Mouse (Mus musculus): ENCODE data around the gene March2. TPM values are rescaled to one million over a fixed set of nuclear protein-coding genes. Genes with fewer than 3 reads are reported as not detected.
A peak's percentile ranks its signal among the peaks of the same experiment; 100 is the strongest.

Gene March2
- polyA plus RNA-seq, 1 experiment from 2014 or later, result 30.0 TPM

DNA sequence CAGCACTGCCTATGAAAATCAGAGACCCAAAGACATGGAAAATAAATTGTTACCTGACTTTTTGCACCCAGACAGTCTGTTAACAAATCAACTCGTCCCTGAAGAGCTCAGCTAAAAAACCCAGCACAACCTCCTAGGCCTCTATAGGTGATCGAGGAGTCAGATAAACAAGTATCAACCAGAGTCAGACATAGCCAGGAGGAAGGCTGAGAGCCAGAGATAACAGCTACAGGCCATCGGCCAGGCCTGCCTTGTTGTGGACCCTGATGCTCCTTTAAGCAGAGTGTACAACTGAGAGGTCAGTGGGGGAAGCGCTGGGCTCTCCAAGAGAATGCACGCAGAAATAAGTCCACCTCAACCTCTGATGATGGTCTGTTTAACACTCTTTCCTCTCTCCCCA, 5.2 kb downstream of the March2 start:
- no peak overlapping the region for H3K4me3 ChIP-seq (ENCODE audit: low read depth, low read length)
- no peak overlapping the region for H3K27ac ChIP-seq (replicated peaks; ENCODE audit: low read depth, low read length)
- 87% methylated on average over 5 of the region's 5 CpGs for WGBS
- H3K27me3 ChIP-seq (ENCODE audit: control insufficient read depth, insufficient read depth, low read length), result no peaks in the 10 kb centered on the region
- no peak overlapping the region for H3K4me2 ChIP-seq (ENCODE audit: low read depth, low read length)
- no peak for DNase-seq (ENCODE audit: low spot score)
- H3K9ac ChIP-seq (replicated peaks; ENCODE audit: low read length), result no peak overlapping the region
- no peak for ATAC-seq (replicated peaks; ENCODE audit: insufficient number of reproducible peaks, low FRiP score, low TSS enrichment, low read depth)
- no peaks in the 10 kb centered on the region for H3K36me3 ChIP-seq (replicated peaks; ENCODE audit: control insufficient read depth, insufficient read depth, low read depth, low read length)
- H3K4me1 ChIP-seq (ENCODE audit: control insufficient read depth, insufficient read depth, low read length), result no peaks in the 10 kb centered on the region
- H3K9me3 ChIP-seq (replicated peaks; ENCODE audit: control insufficient read depth, low read length), result no peaks in the 10 kb centered on the region

DNA sequence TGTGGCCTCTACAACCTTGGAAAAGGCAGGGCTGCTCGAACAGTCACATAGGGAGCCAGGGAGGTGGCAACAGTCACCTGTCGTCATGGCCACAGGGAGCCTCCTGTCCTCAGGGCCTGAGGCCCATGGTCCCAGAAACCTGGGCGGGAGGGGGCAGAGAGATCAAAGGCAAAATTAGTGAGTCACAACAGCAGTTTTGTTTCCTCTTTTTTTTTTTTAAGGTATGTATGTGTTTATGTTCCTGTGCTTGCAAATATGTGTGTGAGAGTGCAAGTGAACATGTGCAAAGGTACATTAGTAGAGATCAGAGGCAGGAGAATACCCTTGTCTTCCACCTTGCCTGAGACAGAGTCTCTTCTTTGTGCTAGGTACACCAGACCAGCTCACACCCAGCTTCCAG, 8.6 kb downstream of the March2 start:
- H3K4me1 ChIP-seq (ENCODE audit: control insufficient read depth, insufficient read depth, low read length), result no peaks in the 10 kb centered on the region
- DNase-seq (ENCODE audit: low spot score) (no peak), ATAC-seq (replicated peaks; ENCODE audit: insufficient number of reproducible peaks, low FRiP score, low TSS enrichment, low read depth) (no peak)
- WGBS, result 78% methylated on average over 3 of the region's 3 CpGs
- no peak overlapping the region for H3K9ac ChIP-seq (replicated peaks; ENCODE audit: low read length)
- H3K4me2 ChIP-seq (ENCODE audit: low read depth, low read length), result no peak overlapping the region
- H3K9me3 ChIP-seq (replicated peaks; ENCODE audit: control insufficient read depth, low read length), result no peaks in the 10 kb centered on the region
- H3K27me3 ChIP-seq (ENCODE audit: control insufficient read depth, insufficient read depth, low read length), result no peaks in the 10 kb centered on the region
- no peak overlapping the region for H3K4me3 ChIP-seq (ENCODE audit: low read depth, low read length)
- H3K36me3 ChIP-seq (replicated peaks; ENCODE audit: control insufficient read depth, insufficient read depth, low read depth, low read length), result no peaks in the 10 kb centered on the region
- no peak overlapping the region for H3K27ac ChIP-seq (replicated peaks; ENCODE audit: low read depth, low read length)

DNA sequence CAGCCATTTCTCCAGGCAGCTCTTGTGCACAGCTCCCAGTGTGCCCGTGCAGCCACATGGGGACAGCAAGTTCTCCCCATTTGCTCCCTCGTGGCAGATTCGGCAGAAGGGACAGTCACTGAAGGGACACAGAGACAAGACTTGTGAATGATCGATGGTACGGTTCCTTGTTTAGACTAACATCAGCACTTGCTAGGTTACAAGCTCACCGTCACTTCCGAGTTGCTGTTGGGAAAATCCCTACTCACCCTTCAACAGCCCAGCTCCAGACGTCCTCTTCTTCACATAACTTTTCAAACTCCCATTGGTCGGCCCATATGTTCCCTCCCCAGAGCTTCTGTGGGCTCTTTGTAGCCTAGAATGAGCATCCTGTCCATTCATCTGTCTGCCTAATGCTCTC, 15.4 kb downstream of the March2 start:
- no peak overlapping the region for H3K4me2 ChIP-seq (ENCODE audit: low read depth, low read length)
- no peaks in the 10 kb centered on the region; the same call in 1 of the 2 replicates for H3K36me3 ChIP-seq (replicated peaks; ENCODE audit: control insufficient read depth, insufficient read depth, low read depth, low read length)
- no peak overlapping the region for H3K9ac ChIP-seq (replicated peaks; ENCODE audit: low read length)
- no peak for DNase-seq (ENCODE audit: low spot score)
- H3K27ac ChIP-seq (replicated peaks; ENCODE audit: low read depth, low read length), result no peak overlapping the region
- H3K4me1 ChIP-seq (ENCODE audit: control insufficient read depth, insufficient read depth, low read length), result no peaks in the 10 kb centered on the region
- no peak for ATAC-seq (replicated peaks; ENCODE audit: insufficient number of reproducible peaks, low FRiP score, low TSS enrichment, low read depth)
- H3K9me3 ChIP-seq (replicated peaks; ENCODE audit: control insufficient read depth, low read length), result no peaks in the 10 kb centered on the region
- no peak overlapping the region for H3K4me3 ChIP-seq (ENCODE audit: low read depth, low read length)
- H3K27me3 ChIP-seq (ENCODE audit: control insufficient read depth, insufficient read depth, low read length), result no peaks in the 10 kb centered on the region
- WGBS, result 87% methylated on average over 9 of the region's 9 CpGs

DNA sequence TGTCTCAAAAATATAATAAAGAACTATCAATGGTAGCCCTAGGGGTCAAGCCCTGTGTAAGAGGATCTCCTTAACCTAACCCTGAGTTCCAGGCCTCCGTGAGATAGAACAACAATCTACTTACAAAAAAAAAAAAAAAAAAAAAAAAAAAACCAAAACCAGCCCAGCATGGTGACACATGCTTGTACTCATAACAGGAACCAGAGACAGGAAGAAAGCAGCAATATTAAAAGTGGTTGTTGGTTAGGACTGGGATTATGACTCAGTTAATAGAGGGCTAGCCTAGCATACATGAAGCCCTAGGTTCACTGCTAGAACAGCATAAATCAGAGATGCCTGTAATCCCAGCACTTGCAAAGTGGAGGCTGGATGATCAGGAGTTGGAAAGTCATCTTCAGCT, 16.3 kb downstream of the March2 start:
- 44% methylated on average over 1 of the region's 1 CpGs for WGBS
- H3K4me3 ChIP-seq (ENCODE audit: low read depth, low read length), result no peak overlapping the region

DNA sequence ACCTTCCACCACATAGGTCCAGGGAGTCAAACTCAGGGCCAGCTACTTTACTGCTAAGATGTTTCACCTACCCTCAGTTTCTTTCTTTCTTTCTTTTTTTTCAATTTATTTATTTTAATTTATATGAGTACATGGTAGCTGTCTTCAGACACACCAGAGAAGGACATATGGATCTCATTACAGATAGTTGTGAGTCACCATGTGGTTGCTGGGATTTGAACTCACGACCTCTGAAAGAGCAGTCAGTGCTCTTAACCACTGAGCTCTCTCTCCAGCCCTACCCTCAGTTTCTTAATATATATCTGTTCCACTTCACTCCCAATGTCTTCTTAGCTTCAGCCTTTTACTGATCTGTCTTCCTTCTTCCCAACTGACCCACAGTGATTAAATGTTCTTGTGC, 23.0 kb downstream of the March2 start:
- Histone ChIP-seq H3K4me2 (ENCODE audit: low read depth, low read length) (no peak overlapping the region), H3K9ac (replicated peaks; ENCODE audit: low read length) (no peak overlapping the region), H3K27me3 (ENCODE audit: control insufficient read depth, insufficient read depth, low read length) (no peaks in the 10 kb centered on the region), H3K4me3 (ENCODE audit: low read depth, low read length) (no peak overlapping the region), H3K27ac (replicated peaks; ENCODE audit: low read depth, low read length) (no peak overlapping the region), H3K36me3 (replicated peaks; ENCODE audit: control insufficient read depth, insufficient read depth, low read depth, low read length) (no peaks in the 10 kb centered on the region; the same call in none of the 2 replicates), H3K9me3 (replicated peaks; ENCODE audit: control insufficient read depth, low read length) (no peaks in the 10 kb centered on the region), H3K4me1 (ENCODE audit: control insufficient read depth, insufficient read depth, low read length) (no peaks in the 10 kb centered on the region)
- ATAC-seq (replicated peaks; ENCODE audit: insufficient number of reproducible peaks, low FRiP score, low TSS enrichment, low read depth) (no peak), DNase-seq (ENCODE audit: low spot score) (no peak)
- WGBS, result 72% methylated on average over 1 of the region's 1 CpGs

More for the DNA sequence above, 16.3 kb downstream of the March2 start:
- Histone ChIP-seq H3K9me3 (replicated peaks; ENCODE audit: control insufficient read depth, low read length) (no peaks in the 10 kb centered on the region), H3K36me3 (replicated peaks; ENCODE audit: control insufficient read depth, insufficient read depth, low read depth, low read length) (no peaks in the 10 kb centered on the region; the same call in 1 of the 2 replicates), H3K27ac (replicated peaks; ENCODE audit: low read depth, low read length) (no peak overlapping the region), H3K4me2 (ENCODE audit: low read depth, low read length) (no peak overlapping the region), H3K27me3 (ENCODE audit: control insufficient read depth, insufficient read depth, low read length) (no peaks in the 10 kb centered on the region), H3K9ac (replicated peaks; ENCODE audit: low read length) (no peak overlapping the region), H3K4me1 (ENCODE audit: control insufficient read depth, insufficient read depth, low read length) (no peaks in the 10 kb centered on the region)
- DNase-seq (ENCODE audit: low spot score) (no peak), ATAC-seq (replicated peaks; ENCODE audit: insufficient number of reproducible peaks, low FRiP score, low TSS enrichment, low read depth) (no peak)

DNA sequence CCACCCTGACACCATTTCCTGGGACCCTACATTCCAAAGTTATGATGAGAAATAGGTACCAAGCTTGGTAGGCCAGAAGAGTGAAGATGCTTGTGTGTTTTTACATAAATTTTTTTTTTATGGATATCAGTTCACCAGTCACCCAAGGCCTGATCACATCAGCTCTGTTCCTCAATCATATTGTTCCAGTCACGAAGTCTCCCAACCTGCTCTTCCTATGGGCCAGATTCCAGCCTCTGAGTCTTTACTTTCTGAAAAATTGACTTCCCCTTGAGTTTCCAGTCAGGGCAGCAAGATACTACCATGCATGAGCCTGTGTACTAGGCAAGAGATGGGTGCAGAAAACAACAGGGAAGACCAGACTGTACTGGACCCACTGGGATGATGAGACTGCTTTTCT, 31.7 kb downstream of the March2 start, which contains the start of gene Hnrnpm:
TSS of gene Hnrnpm (minus strand) at position 101 of the 400 bp plus-strand sequence.
- Histone ChIP-seq H3K9me3 (replicated peaks; ENCODE audit: control insufficient read depth, low read length) (no peaks in the 10 kb centered on the region), H3K4me2 (ENCODE audit: low read depth, low read length) (no peak within 1 kb of the TSS; the same call in 1 of the 2 replicates), H3K9ac (replicated peaks; ENCODE audit: low read length) (no peak within 1 kb of the TSS), H3K4me1 (ENCODE audit: control insufficient read depth, insufficient read depth, low read length) (no peaks in the 10 kb centered on the region), H3K27me3 (ENCODE audit: control insufficient read depth, insufficient read depth, low read length) (no peaks in the 10 kb centered on the region), H3K4me3 (ENCODE audit: low read depth, low read length) (peak within 1 kb of the TSS; percentile 92; the same call in 1 of the 2 replicates), H3K27ac (replicated peaks; ENCODE audit: low read depth, low read length) (no peak within 1 kb of the TSS), H3K36me3 (replicated peaks; ENCODE audit: control insufficient read depth, insufficient read depth, low read depth, low read length) (no peaks in the 10 kb centered on the region; the same call in 1 of the 2 replicates)
- whole genome bisulfite sequencing, result 88% methylated on average over 1 of the region's 1 CpGs
- DNase-seq (ENCODE audit: low spot score), result no peak
- ATAC-seq (replicated peaks; ENCODE audit: insufficient number of reproducible peaks, low FRiP score, low TSS enrichment, low read depth), result no peak

DNA sequence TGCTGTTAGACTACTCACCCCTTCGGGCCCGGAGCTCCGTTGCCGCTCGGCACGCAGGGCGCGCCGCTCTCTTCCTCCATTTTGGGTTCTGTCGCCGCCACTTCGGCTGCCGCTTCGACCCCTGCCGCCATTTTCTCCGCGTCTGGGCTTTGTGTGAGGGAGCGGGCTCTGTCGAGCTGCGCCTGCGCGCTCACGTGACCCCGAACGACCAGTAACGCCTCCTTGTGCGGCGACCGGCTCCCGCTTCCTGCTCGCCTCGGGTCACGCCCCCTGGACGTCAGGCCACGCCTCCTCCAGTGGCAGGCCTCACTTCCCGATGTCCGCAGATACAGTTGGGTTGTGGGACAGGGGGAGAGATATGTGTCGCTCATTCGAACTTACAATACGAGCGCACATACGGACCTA, 33.2 kb downstream of the March2 start:
- ATAC-seq (replicated peaks; ENCODE audit: insufficient number of reproducible peaks, low FRiP score, low TSS enrichment, low read depth), result peak; percentile 96
- Histone ChIP-seq H3K27ac (replicated peaks; ENCODE audit: low read depth, low read length) (peak overlapping the region; percentile 84), H3K36me3 (replicated peaks; ENCODE audit: control insufficient read depth, insufficient read depth, low read depth, low read length) (no peaks in the 10 kb centered on the region), H3K4me3 (ENCODE audit: low read depth, low read length) (peak overlapping the region; percentile 92), H3K4me1 (ENCODE audit: control insufficient read depth, insufficient read depth, low read length) (no peaks in the 10 kb centered on the region), H3K9me3 (replicated peaks; ENCODE audit: control insufficient read depth, low read length) (no peaks in the 10 kb centered on the region), H3K4me2 (ENCODE audit: low read depth, low read length) (peak overlapping the region; percentile 53), H3K27me3 (ENCODE audit: control insufficient read depth, insufficient read depth, low read length) (no peaks in the 10 kb centered on the region), H3K9ac (replicated peaks; ENCODE audit: low read length) (peak overlapping the region; percentile 99)
- DNase-seq (ENCODE audit: low spot score), result peak; percentile 97
- under 1% methylated on average over 41 of the region's 42 CpGs for WGBS

DNA sequence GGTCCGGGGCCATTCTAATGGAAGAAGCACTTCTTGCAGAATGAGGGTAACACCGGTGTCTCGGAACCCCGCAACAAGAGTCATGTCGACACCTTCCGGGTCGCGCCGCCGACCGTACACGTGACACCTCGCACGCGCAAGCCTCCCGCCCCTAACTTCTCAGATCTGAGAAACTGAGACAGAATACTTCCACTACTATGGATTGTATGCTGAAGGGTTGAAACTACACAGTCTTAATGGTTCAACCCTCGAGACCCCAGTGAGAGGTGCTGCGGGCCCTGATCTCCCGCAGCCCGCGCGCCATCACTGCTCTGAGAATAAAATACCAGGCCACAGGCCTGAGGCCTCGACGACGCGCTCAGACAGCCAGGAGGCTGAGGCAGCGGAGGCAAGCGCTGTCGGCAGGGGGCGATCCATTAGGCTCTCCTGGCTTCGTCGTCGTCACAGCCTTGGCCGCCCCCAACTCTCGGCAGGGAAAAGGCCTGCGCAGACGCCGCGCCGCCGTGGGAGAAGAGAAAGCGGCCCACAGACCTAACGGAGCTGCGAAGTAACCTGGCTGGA, 33.7 kb downstream of the March2 start:
- DNase-seq (ENCODE audit: low spot score), result peak; percentile 72
- WGBS, result under 1% methylated on average over 43 of the region's 44 CpGs
- no peaks in the 10 kb centered on the region for H3K4me1 ChIP-seq (ENCODE audit: control insufficient read depth, insufficient read depth, low read length)

More for the DNA sequence above, 33.7 kb downstream of the March2 start:
- Histone ChIP-seq H3K4me3 (ENCODE audit: low read depth, low read length) (peak overlapping the region; percentile 92), H3K27ac (replicated peaks; ENCODE audit: low read depth, low read length) (peak overlapping the region; percentile 84), H3K4me2 (ENCODE audit: low read depth, low read length) (peak overlapping the region; percentile 53), H3K27me3 (ENCODE audit: control insufficient read depth, insufficient read depth, low read length) (no peaks in the 10 kb centered on the region), H3K9me3 (replicated peaks; ENCODE audit: control insufficient read depth, low read length) (no peaks in the 10 kb centered on the region), H3K36me3 (replicated peaks; ENCODE audit: control insufficient read depth, insufficient read depth, low read depth, low read length) (no peaks in the 10 kb centered on the region), H3K9ac (replicated peaks; ENCODE audit: low read length) (peak overlapping the region; percentile 99)
- peak; percentile 65 for ATAC-seq (replicated peaks; ENCODE audit: insufficient number of reproducible peaks, low FRiP score, low TSS enrichment, low read depth)
